Mouse (Mus musculus) forebrain, embryonic 11.5 days (tissue): ENCODE data around the gene Poc1b. TPM values are rescaled to one million over a fixed set of nuclear protein-coding genes. Genes with fewer than 3 reads are reported as not detected.

Experiments used
- polyA plus RNA-seq: library from polyadenylated mRNA; unstranded; fragments of >200 nt; fragmentation: Nextera tagmentation; extraction: Ambion mirVana; gene quantifications from 2 replicates; pipeline ENCODE4 v1.2.1, GENCODE M21; 2014

Gene Poc1b
- polyA plus RNA-seq, 1 experiment from 2014 or later = 42.7 TPM

Other genes starting within 250 kb of the Poc1b start
- gene Atp2b1, start 192.6 kb upstream of the Poc1b start, polyA plus RNA-seq = 81.8 and 83.3 TPM in 2 replicates
- 4.7 and 5.6 TPM in 2 replicates for gene Galnt4, start 1.1 kb downstream of the Poc1b start, polyA plus RNA-seq
- not detected in 2 replicates for gene Phxr2, start 19.3 kb downstream of the Poc1b start, polyA plus RNA-seq
- gene Dusp6, start 156.2 kb downstream of the Poc1b start, polyA plus RNA-seq = 57.7 and 63.1 TPM in 2 replicates